ENCODE assay signal across 9 mouse cellular contexts in the genomic region with DNA sequence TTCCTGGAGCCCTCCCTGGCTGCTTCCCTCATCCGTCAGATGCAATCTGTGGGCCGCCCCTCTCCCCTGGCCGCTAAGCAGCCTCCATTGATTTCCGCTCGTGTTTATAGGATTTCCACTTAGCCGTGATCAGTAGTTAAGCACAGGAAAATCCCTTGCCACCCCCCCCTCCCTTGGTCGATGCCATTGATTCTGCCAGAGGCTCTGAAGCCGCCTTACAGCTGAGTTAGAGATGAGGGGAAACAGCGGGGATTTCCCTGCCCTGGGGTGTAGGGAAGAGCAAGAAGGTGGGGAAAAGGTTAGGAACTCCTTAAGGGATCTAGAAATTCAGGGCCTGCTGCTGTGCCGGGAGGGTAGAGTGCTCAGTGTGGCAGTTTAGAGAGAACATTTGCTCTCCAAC. TPM values are rescaled to one million over a fixed set of nuclear protein-coding genes. Genes with fewer than 3 reads are reported as not detected.
DNase-seq lines count a peak whose midpoint lies in the region; ATAC-seq and TF ChIP-seq lines count a peak whose summit lies in the region.
"Had no signal": no experiment of that assay in that cellular context is flagged by ENCODE, and none has a peak within 500 bp of the region (broad histone marks: within the 10 kb centered on the region; RNA-seq: fewer than 3 reads in every experiment).

No protein-coding gene starts in this region.

- WGBS in heart, embryonic 10.5 days, result 65% methylated on average over 10 of the region's 10 CpGs
- WGBS in lung, postnatal 0 days, result 57% methylated on average over 10 of the region's 10 CpGs
- WGBS in hindbrain, postnatal 0 days, result 59% methylated on average over 10 of the region's 10 CpGs

- H3K4me3 ChIP-seq in heart, embryonic 10.5 days, result no peak overlapping the region
- H3K4me3 ChIP-seq in lung, postnatal 0 days (ENCODE audit: low read depth, low read length), result no peak overlapping the region
- no peak overlapping the region for H3K4me3 ChIP-seq in hindbrain, postnatal 0 days (ENCODE audit: low read length)

- ATAC-seq in lung, postnatal 0 days, result no peak
- ATAC-seq in hindbrain, postnatal 0 days, result no peak
- no peak for ATAC-seq in megakaryocyte-erythroid progenitor cell, adult 5-6 weeks (replicated peaks; ENCODE audit: low FRiP score, low TSS enrichment, poor library complexity, severe bottlenecking)

- DNase-seq in heart, embryonic 10.5 days (ENCODE audit: low spot score), result no peak
- DNase-seq in heart, adult 18-20 months, result no peak
- no peak for DNase-seq in lung, postnatal 0 days (ENCODE audit: low spot score)
- DNase-seq in lung, postnatal 36 days, result no peak
- no peak for DNase-seq in hindbrain, postnatal 0 days (ENCODE audit: low spot score)
- peak; percentile 66 for DNase-seq in retina, postnatal 1 day
- no peak for DNase-seq in left cerebral cortex, adult 9 months (ENCODE audit: low spot score in 2 of 2)

- H3K4me1 ChIP-seq in heart, embryonic 10.5 days, result peaks cover 33% of the 10 kb centered on the region
- H3K4me1 ChIP-seq in lung, postnatal 0 days (ENCODE audit: insufficient read depth, low read depth, low read length), result peaks cover 8% of the 10 kb centered on the region; the same call in 1 of the 2 replicates
- H3K4me1 ChIP-seq in hindbrain, postnatal 0 days (ENCODE audit: insufficient read depth, low read length), result peaks cover 14% of the 10 kb centered on the region

- H3K27me3 ChIP-seq in heart, embryonic 10.5 days (ENCODE audit: insufficient read depth, poor library complexity, severe bottlenecking), result peaks cover 3% of the 10 kb centered on the region; the same call in 1 of the 2 replicates
- no peaks in the 10 kb centered on the region for H3K27me3 ChIP-seq in lung, postnatal 0 days (replicated peaks; ENCODE audit: insufficient read depth, low read length)
- no peaks in the 10 kb centered on the region for H3K27me3 ChIP-seq in hindbrain, postnatal 0 days (ENCODE audit: insufficient read depth, low read length)

- H3K9ac ChIP-seq in lung, postnatal 0 days (replicated peaks; ENCODE audit: low read depth), result no peak overlapping the region
- 0 out of 2 replicates have a peak overlapping the region, but pooled peaks have one; percentile 6 for H3K9ac ChIP-seq in hindbrain, postnatal 0 days (replicated peaks; ENCODE audit: low read length)

- TF ChIP-seq CTCF in lung, postnatal 0 days (IDR thresholded peaks at IDR 0.05), result no peak
- TF ChIP-seq CTCF in hindbrain, postnatal 0 days (IDR thresholded peaks at IDR 0.05; ENCODE audit: low read depth), result no peak

- no peak overlapping the region for H3K4me2 ChIP-seq in lung, postnatal 0 days (replicated peaks; ENCODE audit: low read depth, low read length)
- no peak overlapping the region for H3K4me2 ChIP-seq in hindbrain, postnatal 0 days (ENCODE audit: low read depth, low read length)

- H3K36me3 ChIP-seq in heart, embryonic 10.5 days, result peaks cover 25% of the 10 kb centered on the region
- peaks cover 7% of the 10 kb centered on the region; the same call in 1 of the 2 replicates for H3K36me3 ChIP-seq in lung, postnatal 0 days (ENCODE audit: insufficient read depth, low read length)
- no peaks in the 10 kb centered on the region for H3K36me3 ChIP-seq in hindbrain, postnatal 0 days (ENCODE audit: insufficient read depth, low read length)

- TF ChIP-seq EP300 in lung, postnatal 0 days (IDR thresholded peaks at IDR 0.05), result no peak

- H3K27ac ChIP-seq in heart, embryonic 10.5 days, result peak overlapping the region; percentile 36; the same call in 1 of the 2 replicates
- H3K27ac ChIP-seq in lung, postnatal 0 days (ENCODE audit: low read length), result peak overlapping the region; percentile 63; the same call in 1 of the 2 replicates
- H3K27ac ChIP-seq in hindbrain, postnatal 0 days, result peak overlapping the region; percentile 38; the same call in 1 of the 2 replicates

- no peaks in the 10 kb centered on the region for H3K9me3 ChIP-seq in heart, embryonic 10.5 days
- no peaks in the 10 kb centered on the region for H3K9me3 ChIP-seq in lung, postnatal 0 days (ENCODE audit: low read length)
- H3K9me3 ChIP-seq in hindbrain, postnatal 0 days (ENCODE audit: low read length), result no peaks in the 10 kb centered on the region

RNA-seq across cellular contexts. Expression of gene Thtpa, which starts 3.1 kb away (rescaled TPM):
- 16.1 and 16.4 TPM in 2 replicates for polyA plus RNA-seq in heart, embryonic 10.5 days (2016; fragmentation: Nextera tagmentation; extraction: Ambion mirVana)
- total RNA-seq in heart, adult 18-20 months (2021), result 10 to 100 TPM; 11.3 to 12.9 TPM
- 13.6 and 14.1 TPM in 2 replicates for polyA plus RNA-seq in lung, postnatal 0 days (2015; fragmentation: Nextera tagmentation; extraction: Ambion mirVana)
- 37.7 and 44.1 TPM in 2 replicates for total RNA-seq in hindbrain, postnatal 0 days (2014; rRNA removed)
- polyA plus RNA-seq in hindbrain, postnatal 0 days (2015; fragmentation: Nextera tagmentation; extraction: Ambion mirVana), result 31.8 and 32.8 TPM in 2 replicates
- 9.2 and 10.4 TPM in 2 replicates for total RNA-seq in megakaryocyte-erythroid progenitor cell, adult 5-6 weeks (2014; fragmentation: Nextera tagmentation)
- 5.1 and 6.4 TPM in 2 replicates for total RNA-seq in megakaryocyte-erythroid progenitor cell, adult 5-6 weeks (2017)

RNA-seq across cellular contexts. Expression of gene Zfhx2, which starts 5.5 kb away (rescaled TPM):
- 3.8 and 4.2 TPM in 2 replicates for polyA plus RNA-seq in heart, embryonic 10.5 days (2016; fragmentation: Nextera tagmentation; extraction: Ambion mirVana)
- total RNA-seq in heart, adult 18-20 months (2021), result 1 to 10 TPM; 4.5 to 5.0 TPM
- polyA plus RNA-seq in lung, postnatal 0 days (2015; fragmentation: Nextera tagmentation; extraction: Ambion mirVana), result 1.0 and 1.7 TPM in 2 replicates
- 10.7 and 10.9 TPM in 2 replicates for total RNA-seq in hindbrain, postnatal 0 days (2014; rRNA removed)
- 8.1 and 8.4 TPM in 2 replicates for polyA plus RNA-seq in hindbrain, postnatal 0 days (2015; fragmentation: Nextera tagmentation; extraction: Ambion mirVana)
- total RNA-seq in megakaryocyte-erythroid progenitor cell, adult 5-6 weeks (2014; fragmentation: Nextera tagmentation), result 5.6 and 7.8 TPM in 2 replicates
- total RNA-seq in megakaryocyte-erythroid progenitor cell, adult 5-6 weeks (2017), result 0.19 and 1.4 TPM in 2 replicates

RNA-seq across cellular contexts. Expression of gene Ap1g2, which starts 8.7 kb away (rescaled TPM):
- polyA plus RNA-seq in heart, embryonic 10.5 days (2016; fragmentation: Nextera tagmentation; extraction: Ambion mirVana), result 15.6 and 18.9 TPM in 2 replicates
- total RNA-seq in heart, adult 18-20 months (2021), result 1 to 10 TPM; 3.3 to 8.3 TPM
- 11.5 and 13.3 TPM in 2 replicates for polyA plus RNA-seq in lung, postnatal 0 days (2015; fragmentation: Nextera tagmentation; extraction: Ambion mirVana)
- total RNA-seq in hindbrain, postnatal 0 days (2014; rRNA removed), result 5.7 and 6.5 TPM in 2 replicates
- 5.9 and 6.1 TPM in 2 replicates for polyA plus RNA-seq in hindbrain, postnatal 0 days (2015; fragmentation: Nextera tagmentation; extraction: Ambion mirVana)
- 66.7 and 109 TPM in 2 replicates for total RNA-seq in megakaryocyte-erythroid progenitor cell, adult 5-6 weeks (2014; fragmentation: Nextera tagmentation)
- 13.3 and 27.0 TPM in 2 replicates for total RNA-seq in megakaryocyte-erythroid progenitor cell, adult 5-6 weeks (2017)

RNA-seq across cellular contexts. Expression of gene Jph4, which starts 19.1 kb away (rescaled TPM):
- 0.06 and 0.18 TPM in 2 replicates for polyA plus RNA-seq in heart, embryonic 10.5 days (2016; fragmentation: Nextera tagmentation; extraction: Ambion mirVana)
- total RNA-seq in heart, adult 18-20 months (2021), result under 1 TPM in 1 of 2 experiments, not detected in 1; 0.08 TPM
- polyA plus RNA-seq in lung, postnatal 0 days (2015; fragmentation: Nextera tagmentation; extraction: Ambion mirVana), result 0.08 and 0.17 TPM in 2 replicates
- total RNA-seq in hindbrain, postnatal 0 days (2014; rRNA removed), result 124 and 126 TPM in 2 replicates
- 28.3 and 29.4 TPM in 2 replicates for polyA plus RNA-seq in hindbrain, postnatal 0 days (2015; fragmentation: Nextera tagmentation; extraction: Ambion mirVana)
- not detected in 2 replicates for total RNA-seq in megakaryocyte-erythroid progenitor cell, adult 5-6 weeks (2014; fragmentation: Nextera tagmentation)
- total RNA-seq in megakaryocyte-erythroid progenitor cell, adult 5-6 weeks (2017), result 0.05 TPM in 1 of 2 replicates, not detected in the other
- total RNA-seq: CH12.LX had no signal
